Mouse (Mus musculus) stomach, embryonic 15.5 days (tissue): ENCODE measurements around the gene Ppp5c. TPM values are rescaled to one million over a fixed set of nuclear protein-coding genes. Genes with fewer than 3 reads are reported as not detected.

Source experiments
- ATAC-seq: fragments of 200-750 bp; cut with Nextera tagmentation; 2 replicates; pipeline ENCODE4 v1.8.0; 2017; ENCODE audit warnings: low read depth, moderate number of reproducible peaks, moderate TSS enrichment; ENCODE audit not compliant: insufficient read depth, low FRiP score
- H3K27ac ChIP-seq: fragments of 300-500 bp; sonication (generic); 2 replicates; pipeline ENCODE4 v1.5.1; 2015; ENCODE audit warnings: mild to moderate bottlenecking, inconsistent platforms
- H3K27me3 ChIP-seq: fragments of 300-500 bp; sonication (generic); replicated peaks from 2 replicates; pipeline ENCODE4 v1.6.1; 2015; ENCODE audit warnings: inconsistent platforms
- H3K36me3 ChIP-seq: fragments of 300-500 bp; sonication (generic); 2 replicates; pipeline ENCODE4 v1.6.1; 2015; ENCODE audit warnings: inconsistent platforms
- H3K4me1 ChIP-seq: fragments of 300-500 bp; sonication (generic); 2 replicates; pipeline ENCODE4 v1.6.1; 2015; ENCODE audit warnings: inconsistent platforms
- H3K4me2 ChIP-seq: fragments of 300-500 bp; sonication (generic); 2 replicates; pipeline ENCODE4 v1.6.1; 2015; ENCODE audit warnings: mild to moderate bottlenecking, inconsistent platforms
- H3K4me3 ChIP-seq: fragments of 300-500 bp; sonication (generic); replicated peaks from 2 replicates; pipeline ENCODE4 v1.5.1; 2015; ENCODE audit warnings: inconsistent platforms
- H3K9ac ChIP-seq: fragments of 300-500 bp; sonication (generic); 2 replicates; pipeline ENCODE4 v1.6.1; 2015; ENCODE audit warnings: inconsistent platforms
- H3K9me3 ChIP-seq: fragments of 300-500 bp; sonication (generic); 2 replicates; pipeline ENCODE4 v1.6.1; 2016; ENCODE audit warnings: inconsistent platforms
- WGBS: fragments of 180-500 bp; shearing (Covaris S2); methylation state at CpG from one replicate; pipeline ENCODE4 v1.1.7; 2015; 5-methylcytosine and 5-hydroxymethylcytosine counted together
- polyA plus RNA-seq: library from polyadenylated mRNA; unstranded; fragments of >200 nt; fragmentation: Nextera tagmentation; extraction: Ambion mirVana; gene quantifications from 2 replicates; pipeline ENCODE4 v1.2.1, GENCODE M21; 2015

Ppp5c gene
- polyA plus RNA-seq, 1 experiment from 2014 or later, result 92.9 TPM

DNA sequence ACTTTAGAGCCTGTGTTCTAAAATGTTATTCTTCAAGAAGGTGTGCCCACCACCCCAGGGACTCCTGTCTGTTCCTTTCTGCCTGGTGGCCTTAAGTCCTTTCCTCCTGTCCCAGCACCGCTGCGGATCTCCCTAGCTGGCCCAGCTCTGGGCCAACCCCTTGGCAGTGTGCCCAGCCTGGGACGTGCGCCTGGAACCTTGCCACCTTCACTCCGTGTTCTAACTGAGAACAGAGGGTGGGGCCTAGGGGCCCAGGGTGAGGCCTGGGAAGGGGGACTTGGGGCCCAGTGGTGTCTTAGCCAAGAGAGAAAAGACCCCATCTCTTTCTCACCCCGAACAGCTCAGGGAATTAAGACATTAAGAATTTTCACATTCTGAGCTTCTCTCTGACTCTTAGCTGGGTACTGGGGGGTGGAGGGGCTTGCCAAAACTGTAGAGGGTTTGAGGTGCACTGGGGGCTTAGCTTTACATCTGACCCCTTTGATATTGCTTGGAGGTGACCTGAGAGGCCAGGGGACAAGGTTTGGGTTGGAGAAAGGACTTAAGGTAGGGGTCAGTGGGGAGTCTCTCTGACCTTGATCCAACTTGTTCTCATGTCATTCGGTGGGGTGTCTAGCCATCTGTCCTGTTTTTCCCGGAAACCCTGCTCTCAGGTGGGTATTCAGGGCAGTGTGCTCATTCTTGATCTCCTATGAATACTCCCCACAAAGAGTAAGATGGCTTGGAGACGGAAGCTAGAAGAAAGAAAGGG is 32.5 kb upstream of the Ppp5c start:
- peaks cover 46% of the 10 kb centered on the region for H3K4me1 ChIP-seq
- ATAC-seq, result peak; percentile 45
- peak overlapping the region; percentile 58; the same call in 1 of the 2 replicates for H3K9ac ChIP-seq

DNA sequence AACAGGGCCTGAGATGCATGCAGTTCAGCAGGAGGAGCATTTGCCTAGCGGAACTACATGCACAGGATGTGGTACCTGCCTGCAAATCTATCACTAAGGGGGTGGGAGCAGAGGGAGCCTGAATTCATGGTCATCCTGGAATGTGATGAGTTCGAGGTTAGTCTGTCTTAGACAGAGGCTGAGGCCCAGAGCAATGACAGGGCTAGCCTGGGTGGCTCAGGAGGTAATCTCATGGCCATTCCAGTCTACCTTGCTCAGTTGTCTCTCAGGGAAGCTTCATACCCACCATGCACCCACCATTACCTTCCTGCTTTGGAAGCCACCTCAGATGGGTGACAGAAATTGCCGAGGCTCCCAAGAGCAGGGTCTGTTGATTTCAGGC is 31.7 kb upstream of the Ppp5c start:
- Histone ChIP-seq H3K9ac (peak overlapping the region; percentile 13; the same call in 1 of the 2 replicates), H3K27me3 (no peaks in the 10 kb centered on the region), H3K9me3 (no peaks in the 10 kb centered on the region), H3K4me1 (peaks cover 45% of the 10 kb centered on the region), H3K36me3 (peaks cover 10% of the 10 kb centered on the region), H3K4me2 (peak overlapping the region; percentile 92), H3K4me3 (peak overlapping the region; percentile 70), H3K27ac (peak overlapping the region; percentile 99)
- no peak for ATAC-seq
- WGBS, result 55% methylated on average over 3 of the region's 3 CpGs

More for the DNA sequence above, 32.5 kb upstream of the Ppp5c start:
- H3K9me3 ChIP-seq, result no peaks in the 10 kb centered on the region
- peak overlapping the region; percentile 70 for H3K4me3 ChIP-seq
- 18% methylated on average over 9 of the region's 9 CpGs for WGBS
- H3K36me3 ChIP-seq, result peaks cover 3% of the 10 kb centered on the region; the same call in 1 of the 2 replicates
- no peaks in the 10 kb centered on the region for H3K27me3 ChIP-seq
- H3K4me2 ChIP-seq, result peak overlapping the region; percentile 92
- peak overlapping the region; percentile 99 for H3K27ac ChIP-seq

DNA sequence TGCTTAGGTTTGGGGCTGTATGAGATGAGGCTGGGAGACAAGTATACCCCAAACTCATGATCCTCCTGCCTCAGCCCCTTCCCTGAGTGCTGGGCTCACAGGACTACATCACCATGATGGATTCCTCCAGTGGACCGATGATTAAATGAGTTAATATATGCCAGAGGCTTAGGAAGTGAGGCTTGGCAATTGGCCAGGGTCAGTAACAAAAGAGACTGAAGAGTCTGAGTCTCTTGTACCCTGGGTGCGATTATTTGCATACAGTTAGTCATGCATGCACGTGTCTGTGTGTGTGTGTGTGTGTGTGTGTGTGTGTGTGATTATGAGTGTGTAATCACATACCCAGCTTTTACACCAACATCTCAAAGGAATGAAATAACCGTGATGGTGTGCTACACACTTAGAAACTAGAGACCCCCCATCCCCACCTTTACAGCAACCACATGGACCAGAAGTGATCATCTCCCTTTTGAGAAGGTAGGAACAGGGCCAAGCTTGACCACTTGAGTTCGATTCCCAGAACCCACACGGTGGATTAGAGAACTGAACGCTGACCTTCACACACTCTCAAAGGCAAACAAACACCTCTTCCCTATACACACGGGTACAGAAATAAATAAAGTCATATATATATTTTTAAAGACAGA is 31.2 kb upstream of the Ppp5c start:
- Histone ChIP-seq H3K4me2 (peak overlapping the region; percentile 92), H3K27ac (peak overlapping the region; percentile 99), H3K9me3 (no peaks in the 10 kb centered on the region), H3K27me3 (no peaks in the 10 kb centered on the region), H3K36me3 (peaks cover 13% of the 10 kb centered on the region), H3K9ac (no peak overlapping the region; the same call in 1 of the 2 replicates), H3K4me3 (peak overlapping the region; percentile 70), H3K4me1 (peaks cover 43% of the 10 kb centered on the region)
- 16% methylated on average over 8 of the region's 8 CpGs for WGBS
- ATAC-seq, result no peak

DNA sequence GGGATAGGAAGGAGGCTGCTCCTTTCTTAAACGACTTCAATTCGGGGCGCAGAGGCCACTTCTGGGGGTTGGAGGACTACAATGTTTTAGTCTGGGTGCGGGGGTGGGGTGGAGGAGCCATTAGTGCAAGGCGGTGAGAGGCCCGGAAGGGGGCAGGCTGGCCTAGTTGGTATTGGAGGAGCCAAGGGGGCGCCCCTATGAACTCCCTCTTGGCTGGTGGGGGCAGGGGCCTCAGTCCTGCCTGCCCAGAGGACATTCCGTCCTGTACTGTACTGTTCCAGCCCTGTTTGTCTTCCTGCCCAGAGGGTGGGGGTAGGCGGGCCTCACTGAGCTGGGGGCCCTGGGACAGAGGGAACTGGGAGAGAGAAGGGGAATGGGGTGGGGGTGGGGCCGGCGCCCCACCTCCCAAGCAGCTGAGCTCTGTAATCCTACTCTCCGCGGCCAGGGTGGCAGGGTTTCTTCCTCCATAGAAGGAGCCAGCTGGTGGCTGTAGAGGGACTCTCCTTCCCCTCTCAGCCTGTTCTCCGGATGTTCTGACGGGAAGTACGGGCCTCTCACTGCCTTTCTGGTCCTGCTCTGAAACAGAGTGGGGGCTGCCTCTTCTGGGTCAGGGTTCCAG is 30.5 kb upstream of the Ppp5c start:
- 0% methylated on average over 15 of the region's 16 CpGs for WGBS
- Histone ChIP-seq H3K36me3 (peaks cover 19% of the 10 kb centered on the region), H3K4me3 (peak overlapping the region; percentile 70), H3K9ac (no peak overlapping the region; the same call in 1 of the 2 replicates), H3K4me1 (peaks cover 40% of the 10 kb centered on the region), H3K27me3 (no peaks in the 10 kb centered on the region), H3K27ac (peak overlapping the region; percentile 99), H3K4me2 (peak overlapping the region; percentile 92), H3K9me3 (no peaks in the 10 kb centered on the region)
- ATAC-seq, result peak; percentile 86

DNA sequence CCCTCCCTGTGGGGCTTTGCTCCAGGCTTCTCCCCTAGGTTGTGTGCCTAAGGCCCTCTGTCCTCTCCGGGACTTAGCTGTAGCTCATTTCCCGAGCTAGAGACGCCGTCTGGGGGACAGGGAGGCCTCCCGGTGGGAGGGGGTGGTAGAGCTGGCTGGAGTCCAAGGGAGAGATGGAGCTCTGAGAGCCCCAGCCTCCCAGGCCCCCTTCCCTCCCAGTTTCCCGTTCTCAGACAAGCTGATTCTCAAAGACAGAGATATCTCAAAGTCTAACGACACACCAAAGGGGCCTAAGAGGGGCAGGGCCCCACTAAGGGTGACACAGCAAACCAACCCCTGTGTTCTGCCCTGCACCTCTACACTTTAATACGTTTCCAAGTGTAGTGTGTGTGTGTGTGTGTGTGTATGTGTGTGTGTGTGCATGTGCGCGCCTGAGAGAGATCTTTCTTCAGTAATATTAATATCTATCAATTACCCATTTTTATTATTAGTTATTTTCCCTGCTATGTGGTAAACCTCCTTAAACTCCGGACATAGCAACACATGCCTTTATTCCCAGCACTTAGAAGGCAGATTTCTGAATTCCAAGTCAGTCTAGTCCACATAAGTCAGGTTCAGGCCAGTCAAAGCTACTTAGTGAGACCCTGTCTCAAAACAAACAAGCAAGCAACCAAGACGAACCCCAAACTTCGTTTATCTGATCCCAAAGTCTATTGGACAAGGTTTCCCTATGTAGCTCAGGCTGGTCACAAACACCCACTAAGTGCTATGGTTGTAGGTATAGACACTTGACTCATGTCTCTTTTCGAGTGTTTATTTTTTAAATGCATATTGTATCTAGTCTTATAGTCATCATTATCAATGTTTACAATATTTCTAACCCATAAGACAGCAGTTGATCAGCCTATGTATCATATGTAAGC is 29.1 kb upstream of the Ppp5c start:
- H3K36me3 ChIP-seq, result peaks cover 19% of the 10 kb centered on the region
- H3K27ac ChIP-seq, result peak overlapping the region; percentile 99
- H3K9ac ChIP-seq, result peak overlapping the region; percentile 56; the same call in 1 of the 2 replicates
- peaks cover 35% of the 10 kb centered on the region for H3K4me1 ChIP-seq
- H3K27me3 ChIP-seq, result no peaks in the 10 kb centered on the region
- peak overlapping the region; percentile 58 for H3K4me3 ChIP-seq
- peak overlapping the region; percentile 92 for H3K4me2 ChIP-seq
- ATAC-seq, result peak; percentile 8; the same call in 1 of the 2 replicates
- 15% methylated on average over 14 of the region's 14 CpGs for WGBS
- no peaks in the 10 kb centered on the region for H3K9me3 ChIP-seq

DNA sequence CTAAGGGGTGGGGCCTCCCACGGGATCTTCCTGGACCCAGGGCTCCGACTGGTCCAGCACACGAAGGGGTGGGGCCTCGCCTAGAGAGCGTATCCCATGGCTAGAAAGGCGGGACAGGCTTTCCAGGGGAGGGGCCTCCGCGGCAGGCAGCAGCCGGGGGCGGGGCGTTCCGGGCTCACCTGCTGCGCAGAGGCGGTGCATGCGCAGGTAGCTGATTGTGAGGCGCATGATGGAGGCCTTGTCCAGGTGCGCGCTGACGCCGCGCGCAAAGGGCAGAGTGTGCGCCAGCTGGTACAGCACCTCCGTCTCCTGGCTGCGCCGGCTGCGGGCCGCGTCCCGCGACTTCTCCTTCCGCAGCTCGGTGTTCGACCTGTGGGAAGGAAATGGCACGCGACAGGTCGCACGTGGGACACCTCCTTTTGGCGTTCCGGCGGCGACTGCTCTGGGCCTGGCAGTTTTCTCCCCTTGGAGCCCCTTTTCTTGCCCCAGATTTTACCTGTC is 28.4 kb upstream of the Ppp5c start:
- Histone ChIP-seq H3K27me3 (no peaks in the 10 kb centered on the region), H3K4me3 (peak overlapping the region; percentile 58), H3K4me1 (peaks cover 38% of the 10 kb centered on the region), H3K36me3 (peaks cover 22% of the 10 kb centered on the region), H3K9me3 (no peaks in the 10 kb centered on the region), H3K4me2 (peak overlapping the region; percentile 92), H3K9ac (peak overlapping the region; percentile 56; the same call in 1 of the 2 replicates), H3K27ac (peak overlapping the region; percentile 99)
- ATAC-seq, result peak; percentile 68
- WGBS, result under 1% methylated on average over 42 of the region's 42 CpGs

DNA sequence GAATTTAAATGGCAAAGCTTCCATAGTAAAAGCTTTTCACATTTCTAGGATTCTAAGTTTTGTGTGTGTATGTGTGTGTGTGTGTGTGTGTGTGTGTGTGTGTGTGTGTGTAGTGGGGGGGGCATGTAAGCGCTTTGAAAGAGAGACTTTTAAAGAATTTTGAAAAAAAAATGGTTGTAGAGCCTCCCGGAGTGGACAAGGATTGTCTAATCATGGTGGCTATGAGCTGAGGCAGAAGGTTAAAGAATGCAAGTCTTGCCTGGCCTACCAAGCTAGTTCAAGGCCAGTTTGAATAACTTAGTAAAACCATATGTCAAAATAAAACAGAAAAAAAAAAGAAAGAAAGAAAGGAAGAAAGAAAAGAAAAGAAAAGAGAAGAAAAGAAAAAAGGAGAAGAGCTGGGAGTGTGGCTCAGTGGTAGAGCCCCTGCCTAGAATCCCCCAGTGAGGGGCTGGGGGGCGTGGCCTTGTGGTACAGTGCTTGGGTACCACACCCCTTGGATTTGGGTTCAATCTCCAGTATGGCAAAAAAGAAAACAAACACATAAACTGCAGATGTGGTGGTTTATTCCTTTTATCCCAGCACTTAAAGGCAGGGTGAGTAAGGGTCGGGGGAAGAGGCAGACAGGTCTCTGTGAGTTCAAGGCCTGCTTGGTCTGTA is 27.7 kb upstream of the Ppp5c start:
- Histone ChIP-seq H3K9ac (no peak overlapping the region), H3K27me3 (no peaks in the 10 kb centered on the region), H3K9me3 (no peaks in the 10 kb centered on the region), H3K27ac (peak overlapping the region; percentile 99), H3K4me3 (peak overlapping the region; percentile 58), H3K4me1 (peaks cover 34% of the 10 kb centered on the region), H3K4me2 (peak overlapping the region; percentile 92), H3K36me3 (peaks cover 27% of the 10 kb centered on the region)
- 85% methylated on average over 4 of the region's 4 CpGs for WGBS
- no peak for ATAC-seq

DNA sequence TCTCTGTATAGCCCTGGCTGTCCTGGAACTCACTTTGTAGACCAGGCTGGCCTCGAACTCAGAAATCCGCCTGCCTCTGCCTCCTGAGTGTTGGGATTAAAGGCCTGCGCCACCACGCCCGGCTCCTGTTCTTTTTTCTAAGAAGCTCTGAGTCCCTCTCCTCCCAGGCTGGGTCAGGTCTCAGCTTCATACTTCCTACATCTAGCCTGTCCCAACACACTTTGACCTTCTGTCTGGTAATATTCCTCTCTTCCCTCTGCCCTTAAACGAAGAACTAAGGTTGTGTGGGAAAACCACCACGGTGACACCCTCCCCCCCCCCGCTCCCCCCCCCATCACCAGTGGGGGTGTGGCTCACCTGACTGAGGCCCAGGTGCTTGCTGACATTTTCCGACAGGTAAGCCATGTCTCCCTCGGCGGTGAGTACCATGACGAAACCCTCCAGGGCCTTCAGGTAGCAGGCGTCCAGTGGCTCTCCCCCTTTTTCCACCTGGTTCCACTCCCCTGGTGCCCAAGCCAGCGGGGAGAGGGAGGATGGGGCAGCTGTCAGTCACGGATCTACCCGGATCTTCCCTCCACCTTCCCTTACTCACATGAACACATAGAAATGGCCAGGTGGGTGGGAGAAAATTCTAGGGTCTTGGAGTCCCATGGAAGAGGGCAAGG is 26.7 kb upstream of the Ppp5c start:
- 87% methylated on average over 15 of the region's 16 CpGs for WGBS
- Histone ChIP-seq H3K4me2 (no peak overlapping the region), H3K27ac (no peak overlapping the region), H3K36me3 (peaks cover 33% of the 10 kb centered on the region), H3K9me3 (no peaks in the 10 kb centered on the region), H3K4me3 (no peak overlapping the region), H3K9ac (no peak overlapping the region), H3K4me1 (peaks cover 30% of the 10 kb centered on the region), H3K27me3 (no peaks in the 10 kb centered on the region)
- no peak for ATAC-seq

DNA sequence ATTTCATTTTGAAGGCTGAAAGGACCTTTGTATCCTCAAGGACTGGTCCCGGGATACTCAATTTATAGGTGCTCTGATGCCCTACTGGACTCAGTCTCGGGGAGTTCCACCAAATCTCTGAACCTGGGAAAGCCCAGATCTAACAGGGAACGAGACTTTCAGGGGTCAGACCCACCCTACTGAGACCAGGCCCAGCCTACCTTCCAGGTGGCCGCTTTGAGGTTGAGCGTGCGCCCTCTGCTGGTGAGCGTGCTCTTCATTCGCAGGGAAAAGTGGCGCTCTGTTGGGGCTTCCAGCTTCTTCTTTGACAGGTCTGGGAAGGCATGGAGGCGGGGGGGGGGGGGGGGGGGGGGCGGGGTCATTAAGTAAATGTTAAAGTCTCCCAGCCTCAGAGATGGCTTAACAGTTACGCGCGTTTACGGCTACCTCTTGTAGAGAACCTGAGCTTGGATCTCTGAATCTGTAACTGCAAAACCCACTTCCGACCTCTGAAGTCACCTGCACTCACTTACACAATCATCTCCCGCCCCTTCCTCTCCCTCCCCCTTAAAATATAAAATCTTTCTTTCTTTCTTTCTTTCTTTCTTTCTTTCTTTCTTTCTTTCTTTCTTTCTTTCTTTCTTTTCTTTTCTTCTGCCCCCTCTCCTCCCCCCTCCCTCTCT is 23.3 kb upstream of the Ppp5c start:
- 14% methylated on average over 16 of the region's 17 CpGs for WGBS
- H3K4me3 ChIP-seq, result no peak overlapping the region
- H3K9me3 ChIP-seq, result no peaks in the 10 kb centered on the region
- H3K4me1 ChIP-seq, result peaks cover 9% of the 10 kb centered on the region
- H3K27ac ChIP-seq, result no peak overlapping the region
- no peaks in the 10 kb centered on the region for H3K27me3 ChIP-seq
- peaks cover 51% of the 10 kb centered on the region for H3K36me3 ChIP-seq
- no peak overlapping the region for H3K9ac ChIP-seq
- H3K4me2 ChIP-seq, result no peak overlapping the region
- peak; percentile 42; the same call in 1 of the 2 replicates for ATAC-seq

DNA sequence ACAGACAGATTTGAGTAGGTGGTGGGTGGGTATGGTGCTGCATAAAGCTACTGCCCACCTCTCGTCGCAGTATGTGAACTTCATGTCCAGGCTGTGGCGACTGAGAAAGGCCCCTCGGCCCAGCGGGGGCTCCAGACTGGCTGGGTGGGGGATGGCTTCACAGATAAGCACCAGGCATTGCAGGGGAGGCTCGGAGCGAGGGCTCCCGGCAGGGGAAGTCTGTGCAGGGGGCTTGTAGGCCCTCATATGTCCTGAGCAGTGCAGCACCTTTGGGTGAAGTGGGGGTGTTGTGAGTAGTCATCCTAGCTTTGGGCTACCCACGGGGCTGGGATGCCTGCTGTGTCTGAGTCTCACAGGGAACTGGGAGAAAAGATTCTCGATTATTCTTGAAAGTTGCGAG is 22.8 kb upstream of the Ppp5c start:
- Histone ChIP-seq H3K36me3 (peaks cover 48% of the 10 kb centered on the region), H3K27ac (no peak overlapping the region), H3K27me3 (no peaks in the 10 kb centered on the region), H3K4me3 (no peak overlapping the region), H3K4me1 (peaks cover 3% of the 10 kb centered on the region; the same call in 1 of the 2 replicates), H3K4me2 (no peak overlapping the region), H3K9me3 (no peaks in the 10 kb centered on the region), H3K9ac (no peak overlapping the region)
- 71% methylated on average over 11 of the region's 11 CpGs for WGBS
- ATAC-seq, result no peak
